Mouse (Mus musculus) WW6 (cell line): ENCODE results near the gene Dcst2.
A peak's percentile ranks its signal among the peaks of the same experiment; 100 is the strongest.

Experiments used
- DNase-seq: peaks from one replicate; pipeline ENCODE4 v3.0.0-alpha.2; 2013; ENCODE audit warnings: low read depth, low spot score

Gene Dcst2

GRCm38 (mm10) chr3:89388134-89388881 lies 26.5 kb downstream of the Dcst2 start:
- DNase-seq = no peak

GRCm38 (mm10) chr3:89388901-89389740 lies 27.3 kb downstream of the Dcst2 start:
- no peak for DNase-seq

- DNase-seq = no peak
Measured at GRCm38 (mm10) chr3:89390111-89390515, 28.3 kb downstream of the Dcst2 start.

- no peak for DNase-seq
Measured at GRCm38 (mm10) chr3:89390699-89391662, 29.2 kb downstream of the Dcst2 start.

GRCm38 (mm10) chr3:89391663-89392511 lies 30.1 kb downstream of the Dcst2 start:
- no peak for DNase-seq

GRCm38 (mm10) chr3:89392871-89393311 lies 31.1 kb downstream of the Dcst2 start:
- DNase-seq = no peak

GRCm38 (mm10) chr3:89393605-89394004 lies 31.8 kb downstream of the Dcst2 start:
- DNase-seq = peak; percentile 90

- DNase-seq = no peak
Measured at GRCm38 (mm10) chr3:89394006-89394893, 32.5 kb downstream of the Dcst2 start, which contains the start of gene Zbtb7b. TSS of gene Zbtb7b (minus strand) at chr3:89394776.

GRCm38 (mm10) chr3:89394894-89395256 lies 33.1 kb downstream of the Dcst2 start:
- no peak for DNase-seq

GRCm38 (mm10) chr3:89395419-89395805 lies 33.6 kb downstream of the Dcst2 start:
- no peak for DNase-seq

GRCm38 (mm10) chr3:89395806-89396653 lies 34.3 kb downstream of the Dcst2 start:
- no peak for DNase-seq

GRCm38 (mm10) chr3:89396654-89397005 lies 34.9 kb downstream of the Dcst2 start:
- DNase-seq = no peak

GRCm38 (mm10) chr3:89401329-89401728 lies 39.6 kb downstream of the Dcst2 start:
- no peak for DNase-seq

- DNase-seq = no peak
Measured at GRCm38 (mm10) chr3:89402693-89403092, 40.9 kb downstream of the Dcst2 start, which contains the start of gene Lenep. TSS of gene Lenep (minus strand) at chr3:89402793.

- no peak for DNase-seq
Measured at GRCm38 (mm10) chr3:89406887-89407286, 45.1 kb downstream of the Dcst2 start.

GRCm38 (mm10) chr3:89408448-89408847 lies 46.7 kb downstream of the Dcst2 start:
- DNase-seq = no peak

GRCm38 (mm10) chr3:89409701-89410100 lies 47.9 kb downstream of the Dcst2 start:
- DNase-seq = no peak

- DNase-seq = no peak
Measured at GRCm38 (mm10) chr3:89410864-89411263, 49.1 kb downstream of the Dcst2 start.
